Mouse (Mus musculus) layer of hippocampus, adult 11-12 months (tissue): Measurements from ENCODE around the gene Brsk2.

Experiments used
- DNase-seq: peaks from one replicate; pipeline ENCODE4 v3.0.0; 2022; ENCODE audit warnings: low spot score

Brsk2 gene

GRCm38 (mm10) chr7:141956174-141956566 is 6.6 kb downstream of the Brsk2 start:
- peak; percentile 52 for DNase-seq

- no peak for DNase-seq
These were observed 8.0 kb downstream of the Brsk2 start for GRCm38 (mm10) chr7:141957524-141958051.

DNA sequence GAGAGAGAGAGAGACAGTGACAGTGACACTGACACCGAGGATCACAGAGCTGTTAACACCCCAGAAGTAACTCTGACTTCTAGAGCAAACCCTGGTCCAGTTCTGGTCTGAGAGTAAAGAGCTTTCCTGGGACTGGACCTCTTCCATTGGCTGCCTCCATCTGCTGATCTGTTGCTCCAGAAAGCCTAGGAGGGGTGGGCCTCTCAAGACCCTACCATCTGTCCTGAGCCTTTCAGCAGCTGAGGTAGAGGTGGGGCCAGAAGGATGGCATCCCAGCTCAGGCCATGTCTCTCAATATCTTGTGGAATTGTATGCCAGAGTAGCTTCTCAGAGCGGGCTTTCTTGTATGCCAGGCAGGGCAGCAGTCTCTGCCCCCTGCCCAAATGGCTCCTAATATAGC is 8.7 kb downstream of the Brsk2 start:
- DNase-seq = no peak

DNA sequence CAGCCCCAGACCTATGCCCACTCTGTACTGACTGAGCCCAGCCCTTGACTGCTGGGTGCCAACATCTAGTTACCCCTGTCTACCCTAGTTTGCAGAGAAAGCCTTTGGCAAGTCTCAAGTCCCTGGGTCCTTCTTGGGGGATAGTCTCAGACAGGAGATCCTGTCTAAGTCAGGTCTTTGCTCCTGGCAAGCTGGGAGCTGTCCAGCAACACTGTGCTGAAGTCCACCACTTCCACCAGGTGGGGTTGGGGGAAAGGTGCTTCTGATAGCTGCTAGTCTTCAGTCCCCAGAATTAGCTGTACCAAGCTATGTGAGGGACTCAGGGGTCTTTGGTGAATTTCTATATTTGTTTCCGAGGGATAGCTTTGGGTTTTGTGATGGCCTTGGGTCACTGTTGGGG is 9.6 kb downstream of the Brsk2 start:
- DNase-seq = no peak

GRCm38 (mm10) chr7:141960926-141961325 is 11.4 kb downstream of the Brsk2 start:
- no peak for DNase-seq

DNA sequence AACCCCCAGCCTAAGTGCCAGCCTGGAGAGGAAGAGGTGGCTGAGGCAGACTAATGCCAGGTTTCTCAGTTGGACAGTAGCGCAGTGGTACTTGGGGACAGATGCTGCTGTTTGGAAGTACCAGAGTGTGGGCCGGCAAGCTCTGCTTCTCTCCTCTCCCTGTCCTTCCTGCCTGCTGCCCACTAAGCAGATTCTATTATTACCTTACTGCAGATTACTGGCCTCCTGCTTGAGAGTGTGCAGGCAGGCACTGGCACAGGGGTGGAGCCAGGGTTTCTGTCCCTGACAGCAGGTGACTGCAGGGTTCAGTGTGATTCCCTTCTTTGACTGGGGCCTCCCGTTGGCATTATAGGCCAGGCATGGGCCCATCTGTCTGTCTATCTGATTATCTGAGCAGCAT is 11.9 kb downstream of the Brsk2 start:
- DNase-seq = no peak

DNA sequence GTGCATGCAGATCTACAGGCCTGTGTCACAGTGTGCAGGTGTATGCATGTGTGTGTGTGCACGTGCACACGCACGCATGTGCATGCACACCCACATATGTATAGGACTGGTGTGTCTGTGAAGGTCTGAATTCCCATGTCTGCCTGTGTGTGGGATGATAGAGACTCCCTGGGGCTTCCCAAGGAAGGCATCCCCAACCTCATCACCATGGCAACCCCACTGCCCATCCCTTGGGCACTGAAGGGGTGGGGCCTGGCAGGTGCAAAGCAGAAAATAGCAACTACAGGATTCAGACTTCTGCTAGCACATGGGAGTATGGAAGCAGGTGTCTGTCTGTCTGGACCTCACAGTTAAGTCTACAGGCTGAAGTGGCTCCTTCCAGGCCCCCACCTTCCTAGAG is 13.0 kb downstream of the Brsk2 start:
- no peak for DNase-seq

- DNase-seq = no peak
These were observed 16.7 kb downstream of the Brsk2 start for GRCm38 (mm10) chr7:141966281-141966680.

- no peak for DNase-seq
These were observed 23.5 kb downstream of the Brsk2 start for GRCm38 (mm10) chr7:141972831-141973619.

- no peak for DNase-seq
These were observed 28.5 kb downstream of the Brsk2 start for GRCm38 (mm10) chr7:141978003-141978402.

DNA sequence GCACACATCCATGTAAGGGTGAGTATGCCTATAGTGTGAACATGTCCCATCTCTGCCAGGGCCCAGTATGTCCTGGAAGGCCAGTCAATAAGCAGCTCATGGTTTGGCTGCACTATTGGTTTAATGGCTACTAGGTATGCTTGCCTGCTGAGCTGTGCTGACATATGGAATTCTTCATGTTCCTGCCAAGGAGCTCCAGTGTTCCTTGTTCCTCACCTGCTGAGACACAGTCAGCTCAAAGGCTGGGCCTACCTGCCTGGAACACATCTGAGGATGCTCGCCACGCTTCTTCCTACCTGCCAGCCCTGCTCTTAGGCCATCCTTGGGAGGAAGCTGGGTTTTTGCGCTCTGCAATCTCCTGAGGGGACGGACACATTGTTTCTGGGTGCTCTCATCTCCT is 29.7 kb downstream of the Brsk2 start:
- DNase-seq = no peak

GRCm38 (mm10) chr7:141981237-141981636 is 31.7 kb downstream of the Brsk2 start:
- no peak for DNase-seq

GRCm38 (mm10) chr7:141988314-141988806 is 38.8 kb downstream of the Brsk2 start:
- no peak for DNase-seq

- no peak for DNase-seq
These were observed 41.6 kb downstream of the Brsk2 start for GRCm38 (mm10) chr7:141991183-141991582.

DNA sequence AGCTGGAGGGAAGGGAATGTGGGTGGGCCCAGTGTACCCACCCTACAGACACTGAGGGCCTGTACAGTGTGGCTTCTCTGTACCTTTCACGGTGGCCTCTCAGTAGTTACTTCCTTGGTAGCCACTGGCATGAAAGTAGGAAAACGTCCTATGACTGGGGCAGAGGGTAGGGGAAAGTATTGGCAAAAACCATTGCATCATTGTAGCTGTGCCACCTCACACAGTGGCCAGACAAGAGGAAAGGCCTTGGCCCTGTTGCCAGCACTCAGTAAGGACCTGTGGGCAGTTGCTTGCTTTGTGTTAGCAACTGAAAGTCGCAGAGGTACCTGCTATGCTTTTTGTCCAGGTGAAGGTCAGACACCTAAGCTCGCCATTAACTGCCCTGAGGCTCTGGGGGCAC is 44.6 kb downstream of the Brsk2 start:
- DNase-seq = no peak

DNA sequence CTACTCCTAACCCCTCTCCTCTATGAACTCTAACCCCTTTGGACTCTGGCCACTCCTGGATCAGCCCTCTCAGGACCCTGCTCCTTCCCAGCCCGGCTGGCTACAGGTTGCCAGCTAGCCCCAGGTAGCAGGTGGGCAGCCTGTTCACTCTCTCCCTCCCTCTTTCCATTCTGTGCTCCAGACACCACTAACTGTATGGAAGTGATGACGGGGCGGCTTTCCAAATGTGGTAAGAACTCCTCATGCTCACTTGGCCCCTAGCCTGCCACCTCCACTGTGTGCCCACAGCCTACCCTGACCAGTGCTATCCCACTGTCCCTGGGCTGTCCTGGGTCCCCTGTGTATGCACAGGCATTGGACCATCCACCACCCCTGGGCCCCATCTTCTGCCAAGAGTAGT is 51.1 kb downstream of the Brsk2 start:
- no peak for DNase-seq

DNA sequence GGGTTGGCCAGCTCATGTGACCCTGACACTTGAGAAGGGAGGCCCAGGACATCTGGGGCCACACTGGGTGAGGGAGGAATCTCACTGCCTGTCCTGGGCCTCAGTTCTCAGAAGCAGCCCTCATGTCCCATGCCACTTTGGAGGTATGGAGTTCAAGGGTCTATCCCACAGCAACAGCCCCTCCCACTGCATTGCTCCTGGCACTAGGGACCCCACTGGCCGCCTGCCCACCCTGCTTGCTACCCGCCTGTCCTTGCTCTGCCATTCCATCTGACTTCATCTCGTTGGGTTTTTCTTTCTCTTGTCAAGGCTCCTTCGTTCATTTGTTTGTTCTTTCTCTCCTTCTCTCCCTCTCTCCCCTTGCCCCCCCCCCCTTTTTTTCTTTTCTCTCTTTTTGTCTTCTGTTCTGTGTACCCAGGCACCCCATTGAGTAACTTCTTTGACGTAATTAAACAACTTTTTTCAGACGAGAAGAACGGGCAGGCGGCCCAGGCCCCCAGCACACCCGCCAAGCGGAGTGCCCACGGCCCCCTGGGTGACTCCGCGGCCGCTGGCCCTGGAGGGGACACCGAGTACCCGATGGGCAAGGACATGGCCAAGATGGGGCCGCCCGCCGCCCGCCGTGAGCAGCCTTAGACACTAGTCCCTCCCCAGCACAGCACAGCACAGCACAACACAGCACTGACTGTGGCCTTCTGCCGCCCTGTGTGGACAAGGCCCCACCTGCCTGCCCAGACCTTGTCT is 52.2 kb downstream of the Brsk2 start:
- no peak for DNase-seq

- no peak for DNase-seq
These were observed 67.0 kb downstream of the Brsk2 start for GRCm38 (mm10) chr7:142016562-142016961.

DNA sequence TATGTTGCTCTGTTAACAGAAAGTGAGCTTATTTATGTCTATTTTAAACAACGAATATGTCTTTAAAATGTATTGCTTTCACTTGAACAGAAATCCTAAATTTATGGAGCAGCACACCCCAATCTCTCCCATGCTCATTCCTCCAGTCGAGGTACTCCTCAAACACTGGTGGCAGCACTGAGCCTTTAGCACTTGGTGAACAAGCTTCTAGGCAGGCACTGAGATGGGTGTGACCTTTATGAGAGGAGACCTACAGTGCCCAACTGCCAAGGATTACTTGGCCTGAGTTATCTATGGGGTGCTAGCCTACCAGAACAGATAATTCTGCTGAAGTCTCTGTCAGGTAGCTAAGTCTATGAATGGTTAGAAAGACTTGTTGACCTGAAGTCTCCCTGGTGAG is 70.1 kb downstream of the Brsk2 start:
- no peak for DNase-seq

GRCm38 (mm10) chr7:142020827-142021226 is 71.3 kb downstream of the Brsk2 start:
- no peak for DNase-seq

- DNase-seq = no peak
These were observed 75.6 kb downstream of the Brsk2 start for GRCm38 (mm10) chr7:142025196-142025595.

DNA sequence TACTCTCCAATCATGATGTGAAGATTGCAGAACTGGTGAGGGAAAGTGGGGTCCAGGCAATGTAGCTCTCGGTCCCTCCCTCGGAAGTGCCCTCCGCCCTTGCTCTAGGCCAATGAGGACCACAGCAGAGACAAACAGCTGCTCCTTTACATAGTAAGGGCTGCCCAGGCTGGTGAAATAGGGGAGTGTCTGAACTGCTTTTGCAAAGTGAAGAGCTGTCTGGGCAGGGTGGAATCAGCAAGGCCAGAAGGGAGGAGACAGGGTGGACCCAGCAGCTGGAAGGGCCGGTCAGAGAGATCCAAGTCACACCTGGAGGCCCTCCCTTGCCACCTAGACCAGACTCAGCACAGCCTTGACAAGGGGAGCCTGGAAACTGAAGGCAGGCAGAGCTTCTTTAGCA is 76.4 kb downstream of the Brsk2 start:
- no peak for DNase-seq

DNA sequence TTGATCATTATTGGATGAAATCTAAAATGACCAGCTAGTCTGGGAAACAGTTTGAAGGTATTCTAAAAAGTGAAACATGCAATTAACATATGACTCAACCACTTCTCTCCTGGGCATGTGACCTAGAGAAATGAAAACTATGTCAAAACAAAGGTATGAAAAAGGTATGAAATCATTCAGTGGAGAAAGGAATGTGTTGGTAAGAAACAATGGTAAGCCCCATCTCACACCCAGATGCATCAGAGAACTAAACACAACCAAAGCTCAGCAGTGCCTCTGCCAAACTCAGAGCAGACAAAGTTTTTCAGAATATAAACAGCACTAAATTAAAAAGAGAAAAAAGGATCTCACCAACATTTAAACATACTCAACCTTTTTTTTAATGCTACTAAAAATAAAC is 80.5 kb downstream of the Brsk2 start:
- no peak for DNase-seq
